Mouse (Mus musculus) bone marrow, adult 2 months (tissue): ENCODE measurements around the gene Gstt1. TPM values are rescaled to one million over a fixed set of nuclear protein-coding genes. Genes with fewer than 3 reads are reported as not detected.

ENCODE experiments used
- H3K27ac ChIP-seq: fragments of 200-500 bp; 2 replicates; pipeline ENCODE4 v1.5.1; 2012; ENCODE audit warnings: low read depth, mild to moderate bottlenecking, control low read depth, inconsistent platforms, low read length; ENCODE audit not compliant: control insufficient read depth, poor library complexity, insufficient read depth
- H3K4me1 ChIP-seq: fragments of 200-500 bp; 2 replicates; pipeline ENCODE4 v1.6.1; 2011; ENCODE audit warnings: low read length; ENCODE audit not compliant: control insufficient read depth, insufficient read depth
- H3K4me3 ChIP-seq: fragments of 200-500 bp; replicated peaks from 2 replicates; pipeline ENCODE3; 2011; ENCODE audit warnings: mild to moderate bottlenecking, low read depth, low read length, control low read depth; ENCODE audit not compliant: control insufficient read depth
- CTCF ChIP-seq: fragments of 200-500 bp; IDR thresholded peaks from 2 replicates; pipeline ENCODE4 v1.5.1; 2011; ENCODE audit warnings: low read length, control low read depth; ENCODE audit not compliant: control insufficient read depth, insufficient read depth
- POLR2A ChIP-seq: fragments of 200-500 bp; IDR thresholded peaks from 2 replicates; pipeline ENCODE4 v1.6.1; 2011; ENCODE audit warnings: low read depth, mild to moderate bottlenecking, control low read depth, low read length, borderline replicate concordance; ENCODE audit not compliant: control insufficient read depth
- WGBS: fragments of 180-500 bp; shearing (Covaris S2); methylation state at CpG from one replicate; pipeline ENCODE4 v1.1.7; 2018; 5-methylcytosine and 5-hydroxymethylcytosine counted together
- polyA plus RNA-seq: library from polyadenylated mRNA; stranded (reverse); fragments of >200 nt; gene quantifications from 2 replicates; pipeline ENCODE4 v1.2.4, GENCODE M21; 2011; ENCODE audit warnings: low replicate concordance; ENCODE audit not compliant: missing spikeins, insufficient read depth, insufficient read length

Gstt1 gene
- polyA plus RNA-seq, 1 experiment = 22.5 TPM

- TF ChIP-seq POLR2A = no peak
- TF ChIP-seq CTCF = no peak
- Histone ChIP-seq H3K27ac (no peak overlapping the region), H3K4me1 (no peaks in the 10 kb centered on the region; the same call in 1 of the 2 replicates), H3K4me3 (no peak overlapping the region)
- 86% methylated on average over 4 of the region's 4 CpGs for WGBS
Observed at GRCm38 (mm10) chr10:75827668-75828360, 29.4 kb upstream of the Gstt1 start.

- Histone ChIP-seq H3K27ac (no peak overlapping the region), H3K4me3 (no peak overlapping the region), H3K4me1 (no peaks in the 10 kb centered on the region; the same call in 1 of the 2 replicates)
- WGBS = 58% methylated on average over 4 of the region's 4 CpGs
- TF ChIP-seq POLR2A = no peak
- no peak for TF ChIP-seq CTCF
Observed at GRCm38 (mm10) chr10:75824530-75824929, 26.1 kb upstream of the Gstt1 start.

- TF ChIP-seq POLR2A (no peak), CTCF (no peak)
- H3K4me1 ChIP-seq = no peaks in the 10 kb centered on the region; the same call in 1 of the 2 replicates
- no peak overlapping the region for H3K27ac ChIP-seq
- H3K4me3 ChIP-seq = no peak overlapping the region
- WGBS = 37% methylated on average over 1 of the region's 1 CpGs
Observed at GRCm38 (mm10) chr10:75823782-75824181, 25.4 kb upstream of the Gstt1 start.

GRCm38 (mm10) chr10:75822443-75822842 lies 24.1 kb upstream of the Gstt1 start, which contains the start of gene Gstt4:
Gene Gstt4 (minus strand): TSS chr10:75822543.
- 85% methylated on average over 2 of the region's 2 CpGs for WGBS
- Histone ChIP-seq H3K27ac (no peak within 1 kb of the TSS), H3K4me3 (no peak within 1 kb of the TSS), H3K4me1 (no peaks in the 10 kb centered on the region; the same call in 1 of the 2 replicates)
- TF ChIP-seq CTCF (no peak), POLR2A (no peak)

GRCm38 (mm10) chr10:75819882-75820281 lies 21.5 kb upstream of the Gstt1 start:
- no peaks in the 10 kb centered on the region for H3K4me1 ChIP-seq
- WGBS = 81% methylated on average over 5 of the region's 5 CpGs
- TF ChIP-seq POLR2A = no peak
- no peak for TF ChIP-seq CTCF

GRCm38 (mm10) chr10:75818641-75819040 lies 20.3 kb upstream of the Gstt1 start:
- no peak overlapping the region for H3K27ac ChIP-seq

More at GRCm38 (mm10) chr10:75819882-75820281, 21.5 kb upstream of the Gstt1 start:
- no peak overlapping the region for H3K27ac ChIP-seq
- H3K4me3 ChIP-seq = no peak overlapping the region

GRCm38 (mm10) chr10:75804217-75804616 lies 5.8 kb upstream of the Gstt1 start:
- Histone ChIP-seq H3K4me3 (no peak overlapping the region), H3K27ac (no peak overlapping the region), H3K4me1 (no peaks in the 10 kb centered on the region)
- WGBS = 58% methylated on average over 2 of the region's 2 CpGs
- TF ChIP-seq CTCF = no peak
- TF ChIP-seq POLR2A = no peak

More at GRCm38 (mm10) chr10:75818641-75819040, 20.3 kb upstream of the Gstt1 start:
- WGBS = 67% methylated on average over 10 of the region's 10 CpGs
- no peak overlapping the region for H3K4me3 ChIP-seq
- H3K4me1 ChIP-seq = no peaks in the 10 kb centered on the region
- no peak for TF ChIP-seq CTCF
- no peak for TF ChIP-seq POLR2A

GRCm38 (mm10) chr10:75797619-75798175 lies 687 bp downstream of the Gstt1 start:
- TF ChIP-seq POLR2A (no peak), CTCF (no peak)
- Histone ChIP-seq H3K4me1 (no peaks in the 10 kb centered on the region; the same call in 1 of the 2 replicates), H3K27ac (no peak overlapping the region), H3K4me3 (peak overlapping the region; percentile 72)
- 2% methylated on average over 12 of the region's 12 CpGs for WGBS
